Mouse (Mus musculus) embryonic facial prominence, embryonic 10.5 days (tissue): ENCODE data around the gene Prss16. TPM values are rescaled to one million over a fixed set of nuclear protein-coding genes. Genes with fewer than 3 reads are reported as not detected.

Experiments
- DNase-seq: peaks from one replicate; pipeline ENCODE4 v3.0.0-alpha.2; 2017; ENCODE audit warnings: low spot score
- H3K27ac ChIP-seq: fragments of 300-500 bp; sonication (generic); replicated peaks from 2 replicates; pipeline ENCODE4 v1.5.1; 2016; ENCODE audit warnings: mild to moderate bottlenecking
- H3K27me3 ChIP-seq: fragments of 300-500 bp; sonication (generic); replicated peaks from 2 replicates; pipeline ENCODE4 v1.6.1; 2016; ENCODE audit warnings: low read depth, mild to moderate bottlenecking; ENCODE audit not compliant: poor library complexity, severe bottlenecking
- H3K36me3 ChIP-seq: fragments of 300-500 bp; sonication (generic); replicated peaks from 2 replicates; pipeline ENCODE4 v1.6.1; 2016; ENCODE audit warnings: mild to moderate bottlenecking, moderate library complexity
- H3K4me1 ChIP-seq: fragments of 300-500 bp; sonication (generic); 2 replicates; pipeline ENCODE4 v1.6.1; 2016
- H3K4me3 ChIP-seq: fragments of 300-500 bp; sonication (generic); 2 replicates; pipeline ENCODE4 v1.5.1; 2016; ENCODE audit warnings: mild to moderate bottlenecking, moderate library complexity
- H3K9me3 ChIP-seq: fragments of 300-500 bp; sonication (generic); 2 replicates; pipeline ENCODE4 v1.6.1; 2016; ENCODE audit warnings: mild to moderate bottlenecking
- WGBS: fragments of 180-500 bp; shearing (Covaris S2); methylation state at CpG from one replicate; pipeline ENCODE4 v1.1.7; 2016; 5-methylcytosine and 5-hydroxymethylcytosine counted together
- polyA plus RNA-seq: library from polyadenylated mRNA; unstranded; fragments of >200 nt; fragmentation: Nextera tagmentation; extraction: Ambion mirVana; gene quantifications from 2 replicates; pipeline ENCODE4 v1.2.1, GENCODE M21; 2016

The Prss16 gene
- polyA plus RNA-seq, 1 experiment from 2014 or later = 0.54 TPM

- no peaks in the 10 kb centered on the region for H3K9me3 ChIP-seq
- H3K36me3 ChIP-seq = no peaks in the 10 kb centered on the region
- 60% methylated on average over 5 of the region's 5 CpGs for WGBS
- H3K4me3 ChIP-seq = peak overlapping the region; percentile 62
- peak overlapping the region; percentile 93 for H3K27ac ChIP-seq
- DNase-seq = no peak
- peaks cover 24% of the 10 kb centered on the region for H3K4me1 ChIP-seq
- no peaks in the 10 kb centered on the region for H3K27me3 ChIP-seq
Measured at GRCm38 (mm10) chr13:22033741-22034442, 24.4 kb upstream of the Prss16 start.

GRCm38 (mm10) chr13:22030493-22030892 is 21.0 kb upstream of the Prss16 start:
- DNase-seq = no peak
- no peaks in the 10 kb centered on the region for H3K9me3 ChIP-seq
- H3K27me3 ChIP-seq = no peaks in the 10 kb centered on the region
- peaks cover 22% of the 10 kb centered on the region for H3K4me1 ChIP-seq
- H3K4me3 ChIP-seq = no peak overlapping the region
- no peaks in the 10 kb centered on the region for H3K36me3 ChIP-seq
- 18% methylated on average over 4 of the region's 4 CpGs for WGBS
- no peak overlapping the region for H3K27ac ChIP-seq

GRCm38 (mm10) chr13:22029928-22030327 is 20.4 kb upstream of the Prss16 start:
- Histone ChIP-seq H3K27me3 (no peaks in the 10 kb centered on the region; the same call in 1 of the 2 replicates), H3K27ac (no peak overlapping the region), H3K4me1 (peaks cover 22% of the 10 kb centered on the region), H3K9me3 (no peaks in the 10 kb centered on the region), H3K36me3 (no peaks in the 10 kb centered on the region), H3K4me3 (peak overlapping the region; percentile 63; the same call in 1 of the 2 replicates)
- WGBS = 24% methylated on average over 8 of the region's 8 CpGs
- peak; percentile 54 for DNase-seq

- H3K36me3 ChIP-seq = no peaks in the 10 kb centered on the region
- no peaks in the 10 kb centered on the region; the same call in 1 of the 2 replicates for H3K27me3 ChIP-seq
- H3K4me1 ChIP-seq = peaks cover 17% of the 10 kb centered on the region
- WGBS = under 1% methylated on average over 40 of the region's 40 CpGs
- peak; percentile 95 for DNase-seq
- H3K4me3 ChIP-seq = peak overlapping the region; percentile 63
- peak overlapping the region; percentile 82 for H3K27ac ChIP-seq
- no peaks in the 10 kb centered on the region for H3K9me3 ChIP-seq
Measured at GRCm38 (mm10) chr13:22028673-22029460, 19.3 kb upstream of the Prss16 start.

- H3K27me3 ChIP-seq = no peaks in the 10 kb centered on the region; the same call in 1 of the 2 replicates
- WGBS = 1% methylated on average over 35 of the region's 35 CpGs
- peak; percentile 91 for DNase-seq
- peak overlapping the region; percentile 64 for H3K4me3 ChIP-seq
- H3K36me3 ChIP-seq = no peaks in the 10 kb centered on the region
- peaks cover 13% of the 10 kb centered on the region for H3K4me1 ChIP-seq
- H3K27ac ChIP-seq = peak overlapping the region; percentile 59; the same call in 1 of the 2 replicates
- H3K9me3 ChIP-seq = no peaks in the 10 kb centered on the region
Measured at GRCm38 (mm10) chr13:22026058-22027031, 16.8 kb upstream of the Prss16 start.

- Histone ChIP-seq H3K4me3 (peak overlapping the region; percentile 66), H3K36me3 (no peaks in the 10 kb centered on the region), H3K9me3 (no peaks in the 10 kb centered on the region), H3K27me3 (peaks cover 29% of the 10 kb centered on the region), H3K4me1 (peaks cover 14% of the 10 kb centered on the region), H3K27ac (no peak overlapping the region; the same call in 1 of the 2 replicates)
- WGBS = under 1% methylated on average over 9 of the region's 9 CpGs
- peak; percentile 83 for DNase-seq
Measured at GRCm38 (mm10) chr13:22022241-22022640, 12.7 kb upstream of the Prss16 start.

- peak; percentile 36 for DNase-seq
- Histone ChIP-seq H3K27ac (no peak overlapping the region; the same call in 1 of the 2 replicates), H3K27me3 (peaks cover 34% of the 10 kb centered on the region)
Measured at GRCm38 (mm10) chr13:22021581-22021980, 12.0 kb upstream of the Prss16 start.

GRCm38 (mm10) chr13:22020901-22021339 is 11.4 kb upstream of the Prss16 start:
- no peak overlapping the region for H3K27ac ChIP-seq
- under 1% methylated on average over 8 of the region's 8 CpGs for WGBS
- H3K4me1 ChIP-seq = peaks cover 13% of the 10 kb centered on the region
- H3K9me3 ChIP-seq = no peaks in the 10 kb centered on the region
- H3K4me3 ChIP-seq = peak overlapping the region; percentile 66
- H3K27me3 ChIP-seq = peaks cover 40% of the 10 kb centered on the region
- peak; percentile 68 for DNase-seq
- H3K36me3 ChIP-seq = no peaks in the 10 kb centered on the region

More at GRCm38 (mm10) chr13:22021581-22021980, 12.0 kb upstream of the Prss16 start:
- Histone ChIP-seq H3K9me3 (no peaks in the 10 kb centered on the region), H3K36me3 (no peaks in the 10 kb centered on the region), H3K4me3 (peak overlapping the region; percentile 66), H3K4me1 (peaks cover 14% of the 10 kb centered on the region)
- under 1% methylated on average over 11 of the region's 11 CpGs for WGBS

- WGBS = under 1% methylated on average over 44 of the region's 44 CpGs
- H3K4me3 ChIP-seq = peak overlapping the region; percentile 66
- no peak overlapping the region for H3K27ac ChIP-seq
- 0 out of 2 replicates have a peak, but pooled peaks cover 9% of the 10 kb centered on the region for H3K4me1 ChIP-seq
- H3K9me3 ChIP-seq = no peaks in the 10 kb centered on the region
- DNase-seq = peak; percentile 43
- H3K36me3 ChIP-seq = no peaks in the 10 kb centered on the region
- peaks cover 44% of the 10 kb centered on the region for H3K27me3 ChIP-seq
Measured at GRCm38 (mm10) chr13:22019934-22020835, 10.6 kb upstream of the Prss16 start.

GRCm38 (mm10) chr13:22015479-22016450 is 6.2 kb upstream of the Prss16 start:
- WGBS = 15% methylated on average over 27 of the region's 27 CpGs
- peak overlapping the region; percentile 32 for H3K4me3 ChIP-seq
- H3K36me3 ChIP-seq = no peaks in the 10 kb centered on the region
- no peaks in the 10 kb centered on the region for H3K9me3 ChIP-seq
- DNase-seq = peak; percentile 86
- no peak overlapping the region for H3K27ac ChIP-seq
- peaks cover 11% of the 10 kb centered on the region; the same call in 1 of the 2 replicates for H3K4me1 ChIP-seq
- peaks cover 88% of the 10 kb centered on the region for H3K27me3 ChIP-seq
